Comparison of ENCODE assay signal across 8 mouse cellular contexts in genomic region chr14:100284861-100285655, GRCm38 (mm10). TPM values are rescaled to one million over a fixed set of nuclear protein-coding genes. Genes with fewer than 3 reads are reported as not detected.
A peak's percentile ranks its signal among the peaks of the same experiment; 100 is the strongest.
DNase-seq lines count a peak whose midpoint lies in the region; ATAC-seq and TF ChIP-seq lines count a peak whose summit lies in the region.

No protein-coding gene starts in this region.

- no peaks in the 10 kb centered on the region for H3K4me1 ChIP-seq in hindbrain, embryonic 11.5 days (replicated peaks; ENCODE audit: control insufficient read depth, insufficient read depth, low read length)
- H3K4me1 ChIP-seq in lung, postnatal 0 days (ENCODE audit: insufficient read depth, low read depth, low read length) = peaks cover 5% of the 10 kb centered on the region

- no peaks in the 10 kb centered on the region for H3K27me3 ChIP-seq in hindbrain, embryonic 11.5 days (ENCODE audit: control insufficient read depth, insufficient read depth, low read length)
- H3K27me3 ChIP-seq in lung, postnatal 0 days (replicated peaks; ENCODE audit: insufficient read depth, low read length) = no peaks in the 10 kb centered on the region

- no peak for TF ChIP-seq CTCF in lung, postnatal 0 days (IDR thresholded peaks at IDR 0.05)

- peak overlapping the region; percentile 90 for H3K4me2 ChIP-seq in hindbrain, embryonic 11.5 days (replicated peaks; ENCODE audit: low read depth, low read length)
- peak overlapping the region; percentile 99 for H3K4me2 ChIP-seq in lung, postnatal 0 days (replicated peaks; ENCODE audit: low read depth, low read length)

- peak; percentile 91 for ATAC-seq in hindbrain, embryonic 11.5 days (ENCODE audit: low FRiP score)
- peak; percentile 83 for ATAC-seq in lung, postnatal 0 days

- H3K9ac ChIP-seq in hindbrain, embryonic 11.5 days (ENCODE audit: low read depth, low read length) = peak overlapping the region; percentile 86
- H3K9ac ChIP-seq in lung, postnatal 0 days (replicated peaks; ENCODE audit: low read depth) = peak overlapping the region; percentile 39; the same call in 1 of the 2 replicates

- TF ChIP-seq EP300 in lung, postnatal 0 days (IDR thresholded peaks at IDR 0.05) = no peak

- DNase-seq in NIH3T3 (ENCODE audit: low read depth) = peak; percentile 49
- DNase-seq in cerebellum, adult 9-11 months = peak; percentile 80
- DNase-seq in frontal cortex, postnatal 14 days (ENCODE audit: low spot score in 2 of 2) = peak; percentile 50 to 53
- peak; percentile 84 for DNase-seq in hindbrain, embryonic 11.5 days (ENCODE audit: low spot score)
- peak; percentile 59 to 73 for DNase-seq in layer of hippocampus, postnatal 14 days (ENCODE audit: low spot score in 2 of 2)
- peak; percentile 92 for DNase-seq in lung, postnatal 0 days (ENCODE audit: low spot score)
- DNase-seq in ovary, postnatal 10 days (ENCODE audit: low spot score) = peak; percentile 41
- peak; percentile 10 for DNase-seq in thymus, postnatal 0 days (ENCODE audit: low spot score)

- peak overlapping the region; percentile 53 for H3K4me3 ChIP-seq in hindbrain, embryonic 11.5 days (ENCODE audit: low read depth, low read length)
- H3K4me3 ChIP-seq in lung, postnatal 0 days (ENCODE audit: low read depth, low read length) = peak overlapping the region; percentile 62

- H3K36me3 ChIP-seq in hindbrain, embryonic 11.5 days (ENCODE audit: control insufficient read depth, insufficient read depth, low read length) = no peaks in the 10 kb centered on the region
- no peaks in the 10 kb centered on the region for H3K36me3 ChIP-seq in lung, postnatal 0 days (ENCODE audit: insufficient read depth, low read length)

- 1% methylated on average over 41 of the region's 48 CpGs for WGBS in hindbrain, embryonic 11.5 days
- WGBS in lung, postnatal 0 days = under 1% methylated on average over 44 of the region's 48 CpGs

- peak overlapping the region; percentile 96 for H3K27ac ChIP-seq in hindbrain, embryonic 11.5 days (ENCODE audit: low read depth, low read length)
- peak overlapping the region; percentile 69 for H3K27ac ChIP-seq in lung, postnatal 0 days (ENCODE audit: low read length)

- H3K9me3 ChIP-seq in hindbrain, embryonic 11.5 days (ENCODE audit: control insufficient read depth, low read length) = no peaks in the 10 kb centered on the region
- no peaks in the 10 kb centered on the region for H3K9me3 ChIP-seq in lung, postnatal 0 days (ENCODE audit: low read length)

RNA-seq across cellular contexts. Expression of gene Klf12, which starts 0.6 kb away (rescaled TPM):
- polyA plus RNA-seq in hindbrain, embryonic 11.5 days (2014; fragmentation: Nextera tagmentation; extraction: Ambion mirVana) = 25.5 and 29.6 TPM in 2 replicates
- total RNA-seq in layer of hippocampus, postnatal 14 days (2021) = 10 to 100 TPM; 38.0 to 42.1 TPM
- polyA plus RNA-seq in lung, postnatal 0 days (2015; fragmentation: Nextera tagmentation; extraction: Ambion mirVana) = 4.7 and 5.2 TPM in 2 replicates
- polyA plus RNA-seq in thymus, postnatal 0 days (2015; fragmentation: Nextera tagmentation; extraction: Ambion mirVana) = 5.4 and 8.8 TPM in 2 replicates

Comparison
In these comparisons a context has a peak if more than half of its experiments do, and no peak if none do; other contexts are left out.
1. Peak in every context shown above with its lines: DNase-seq, ATAC-seq, H3K4me3 ChIP-seq and H3K27ac ChIP-seq.
2. DNase-seq: peak in every context shown above with its lines; median percentile 92 in lung, postnatal 0 days; 84 in hindbrain, embryonic 11.5 days; 80 in cerebellum, adult 9-11 months; 66 in layer of hippocampus, postnatal 14 days; 52 in frontal cortex, postnatal 14 days; 49 in NIH3T3; 41 in ovary, postnatal 10 days; 10 in thymus, postnatal 0 days.